13 mouse cellular contexts compared by ENCODE assay signal in genomic region chr7:65873176-65873845, GRCm38 (mm10). TPM values are rescaled to one million over a fixed set of nuclear protein-coding genes. Genes with fewer than 3 reads are reported as not detected.
DNase-seq lines count a peak whose midpoint lies in the region; ATAC-seq lines count a peak whose summit lies in the region.
"Had no signal": no experiment of that assay in that cellular context is flagged by ENCODE, and none has a peak within 500 bp of the region (broad histone marks: within the 10 kb centered on the region; RNA-seq: fewer than 3 reads in every experiment).

No protein-coding gene starts in this region.

- H3K27me3 ChIP-seq in lung, embryonic 16.5 days (ENCODE audit: control insufficient read depth, insufficient read depth, low read depth, low read length), result no peaks in the 10 kb centered on the region
- H3K27me3 ChIP-seq in liver, embryonic 13.5 days, result no peaks in the 10 kb centered on the region
- H3K27me3 ChIP-seq in forebrain, embryonic 13.5 days, result no peaks in the 10 kb centered on the region
- H3K27me3 ChIP-seq: forebrain, embryonic 15.5 days; neural tube, embryonic 15.5 days had no signal

- 0 out of 2 replicates have a peak overlapping the region, but pooled peaks have one; percentile 25 for H3K27ac ChIP-seq in lung, embryonic 16.5 days (ENCODE audit: low read length)
- no peak overlapping the region for H3K27ac ChIP-seq in liver, embryonic 13.5 days
- H3K27ac ChIP-seq in forebrain, embryonic 13.5 days, result no peak overlapping the region
- H3K27ac ChIP-seq: forebrain, embryonic 15.5 days; hindbrain, postnatal 0 days; kidney, postnatal 0 days; neural tube, embryonic 15.5 days had no signal

- ATAC-seq in lung, embryonic 16.5 days (ENCODE audit: low read depth), result peak; percentile 82
- ATAC-seq in liver, embryonic 13.5 days (ENCODE audit: low read depth), result peak; percentile 95
- no peak for ATAC-seq in forebrain, embryonic 13.5 days
- ATAC-seq: forebrain, embryonic 15.5 days; hindbrain, postnatal 0 days had no signal

- no peak overlapping the region for H3K4me3 ChIP-seq in lung, embryonic 16.5 days (ENCODE audit: low read length)
- no peak overlapping the region for H3K4me3 ChIP-seq in liver, embryonic 13.5 days (replicated peaks)
- H3K4me3 ChIP-seq in forebrain, embryonic 13.5 days, result no peak overlapping the region
- H3K4me3 ChIP-seq: forebrain, embryonic 15.5 days; neural tube, embryonic 15.5 days had no signal

- H3K4me2 ChIP-seq in lung, embryonic 16.5 days (ENCODE audit: low read depth, low read length), result no peak overlapping the region
- peak overlapping the region; percentile 28 for H3K4me2 ChIP-seq in liver, embryonic 13.5 days
- H3K4me2 ChIP-seq in forebrain, embryonic 13.5 days, result no peak overlapping the region
- H3K4me2 ChIP-seq: forebrain, embryonic 15.5 days; neural tube, embryonic 15.5 days had no signal

- peaks cover 4% of the 10 kb centered on the region for H3K4me1 ChIP-seq in lung, embryonic 16.5 days (replicated peaks; ENCODE audit: control insufficient read depth, insufficient read depth, low read length)
- H3K4me1 ChIP-seq in liver, embryonic 13.5 days (replicated peaks), result peaks cover 20% of the 10 kb centered on the region
- peaks cover 19% of the 10 kb centered on the region for H3K4me1 ChIP-seq in forebrain, embryonic 13.5 days

- H3K36me3 ChIP-seq in lung, embryonic 16.5 days (ENCODE audit: control insufficient read depth, insufficient read depth, low read length), result no peaks in the 10 kb centered on the region
- no peaks in the 10 kb centered on the region for H3K36me3 ChIP-seq in liver, embryonic 13.5 days
- H3K36me3 ChIP-seq in forebrain, embryonic 13.5 days (ENCODE audit: poor library complexity, severe bottlenecking), result no peaks in the 10 kb centered on the region
- H3K36me3 ChIP-seq: forebrain, embryonic 15.5 days; neural tube, embryonic 15.5 days had no signal

- WGBS in lung, embryonic 16.5 days, result 75% methylated on average over 6 of the region's 6 CpGs
- 60% methylated on average over 6 of the region's 6 CpGs for WGBS in liver, embryonic 13.5 days (ENCODE audit: insufficient replicate concordance)
- 92% methylated on average over 6 of the region's 6 CpGs for WGBS in forebrain, embryonic 13.5 days

- H3K9me3 ChIP-seq in lung, embryonic 16.5 days (ENCODE audit: control insufficient read depth, low read length), result no peaks in the 10 kb centered on the region
- H3K9me3 ChIP-seq in liver, embryonic 13.5 days (replicated peaks), result no peaks in the 10 kb centered on the region
- H3K9me3 ChIP-seq in forebrain, embryonic 13.5 days (replicated peaks), result no peaks in the 10 kb centered on the region
- H3K9me3 ChIP-seq: forebrain, embryonic 15.5 days; neural tube, embryonic 15.5 days had no signal

- no peak overlapping the region for H3K9ac ChIP-seq in lung, embryonic 16.5 days (ENCODE audit: low read length)
- H3K9ac ChIP-seq in liver, embryonic 13.5 days, result no peak overlapping the region
- H3K9ac ChIP-seq in forebrain, embryonic 13.5 days, result no peak overlapping the region
- H3K9ac ChIP-seq: forebrain, embryonic 15.5 days; neural tube, embryonic 15.5 days had no signal

- no peak for DNase-seq in lung, postnatal 4 days
- DNase-seq in adrenal gland, postnatal 36 days, result peak; percentile 10 to 34
- peak; percentile 45 for DNase-seq in liver, embryonic 13.5 days
- DNase-seq in spleen, postnatal 14 days (ENCODE audit: low spot score in 2 of 2), result no peak
- DNase-seq in gastrocnemius, adult 8-10 months (ENCODE audit: low spot score in 2 of 2), result no peak
- DNase-seq: lung, postnatal 10 days; thymus, adult 2 months had no signal

RNA-seq across cellular contexts. Expression of gene Pcsk6, which starts 11.8 kb away (rescaled TPM):
- polyA plus RNA-seq in lung, embryonic 16.5 days (2015; fragmentation: Nextera tagmentation; extraction: Ambion mirVana), result 7.4 and 8.5 TPM in 2 replicates
- 10 to 100 TPM; 19.6 to 20.5 TPM for total RNA-seq in adrenal gland, postnatal 36 days (2021)
- 0.51 and 0.63 TPM in 2 replicates for polyA plus RNA-seq in liver, embryonic 13.5 days (2015; fragmentation: Nextera tagmentation; extraction: Ambion mirVana)
- 1.1 TPM in 2 replicates for polyA plus RNA-seq in forebrain, embryonic 13.5 days (2015; fragmentation: Nextera tagmentation; extraction: Ambion mirVana)
- 10 to 100 TPM in 3 of 4 experiments, 1 to 10 TPM in 1; 9.6 to 14.2 (median 11.9) TPM for total RNA-seq in gastrocnemius, adult 8-10 months (2022)

Comparison
In these comparisons a context has a peak if more than half of its experiments do, and no peak if none do; other contexts are left out.
1. DNase-seq: peak in adrenal gland, postnatal 36 days (2 of 2) and liver, embryonic 13.5 days (single experiment); none in lung, postnatal 4 days (0 of 2), spleen, postnatal 14 days (0 of 2) and gastrocnemius, adult 8-10 months (0 of 2).